Mouse (Mus musculus): Measurements from ENCODE around the gene Ribc2.

Ribc2 gene

DNA sequence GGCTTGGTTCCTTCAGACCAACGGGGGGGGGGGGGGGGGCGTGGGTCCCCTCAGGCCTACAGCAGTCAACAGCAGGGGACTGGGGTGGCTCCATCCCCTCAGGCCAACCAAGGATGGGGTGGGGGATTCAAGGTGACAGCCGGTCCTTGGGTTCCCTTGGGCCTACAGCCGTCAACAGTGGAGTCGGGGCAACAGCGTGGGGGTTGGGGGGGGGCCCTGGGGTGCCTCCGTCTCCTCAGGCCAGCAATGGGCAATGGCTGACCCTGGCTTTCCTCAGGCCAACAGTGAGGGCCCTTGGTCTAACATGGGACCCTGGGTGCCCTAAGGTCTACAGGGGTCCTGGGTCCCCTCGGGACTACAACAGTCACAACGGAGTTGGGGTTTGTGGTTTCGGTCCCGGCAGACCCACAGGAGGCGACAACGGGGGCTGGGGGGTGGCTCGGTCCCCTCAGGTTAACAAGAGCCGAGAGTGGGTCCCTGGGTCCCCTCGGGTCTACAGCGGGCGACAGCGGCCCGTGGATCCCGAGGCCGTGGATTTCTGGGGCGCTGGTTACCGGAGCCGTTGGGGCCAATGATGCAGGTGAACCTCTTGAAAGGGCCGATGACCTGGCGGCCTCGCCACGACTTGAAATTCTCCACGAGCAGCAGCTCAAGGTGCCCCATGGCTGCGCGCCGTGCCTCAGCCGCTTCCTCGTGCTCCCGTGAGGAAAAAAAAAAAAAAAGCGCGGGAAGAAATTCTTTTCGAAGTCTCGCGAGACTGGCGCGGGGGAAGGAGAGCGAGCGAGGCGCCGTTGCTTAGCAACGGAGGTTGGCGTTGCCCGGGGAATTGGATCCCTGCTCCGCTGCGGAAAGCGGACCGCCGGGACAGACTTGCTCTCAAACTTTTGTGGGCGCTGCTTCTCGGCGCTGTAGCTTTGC lies at the start of gene Ribc2, which contains the start of gene Smc1b:
Gene Ribc2, plus strand, starts transcription at position 804 of the 918 bp plus-strand sequence.
Gene Smc1b, minus strand, starts transcription at position 690 of the 918 bp plus-strand sequence.
- peak; percentile 76 for DNase-seq (ENCODE audit: low read depth, low spot score)

DNA sequence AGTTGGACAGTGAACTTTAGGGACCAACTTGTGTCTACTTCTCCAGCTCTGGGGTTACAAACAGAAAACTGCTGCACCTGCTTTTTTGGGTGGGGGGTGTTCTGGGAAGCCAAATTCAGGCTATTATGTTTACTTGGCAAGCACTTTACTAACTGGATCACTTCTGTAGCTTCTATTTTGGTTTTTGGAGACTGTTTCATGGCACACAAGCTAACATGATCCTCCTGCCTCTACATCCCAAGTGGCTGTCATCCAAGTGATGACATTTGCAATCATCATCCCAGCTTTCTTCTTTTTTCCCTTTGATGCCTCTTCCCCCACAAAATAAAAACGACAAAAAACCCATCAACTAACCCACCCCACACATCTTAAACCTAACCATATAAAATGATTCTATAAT lies 46.2 kb upstream of the Ribc2 start:
- no peak for DNase-seq (ENCODE audit: low read depth, low spot score)

DNA sequence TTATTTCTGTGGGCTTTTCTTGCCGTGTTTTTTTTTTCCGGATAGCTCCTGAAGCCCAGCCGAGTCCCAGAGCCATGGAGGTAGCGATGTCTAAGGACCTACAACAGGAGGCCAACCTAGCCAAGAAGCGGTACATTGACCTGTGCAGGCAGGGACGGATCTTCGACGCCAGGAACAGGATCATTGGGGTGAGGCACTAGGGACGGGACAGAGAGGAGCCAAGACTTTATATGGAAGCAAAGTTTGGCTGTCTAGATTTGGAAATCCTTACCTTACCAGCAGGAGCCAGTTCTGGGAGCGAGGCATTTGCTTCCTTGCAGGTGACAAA lies 279 bp downstream of the Ribc2 start:
- DNase-seq (ENCODE audit: low read depth, low spot score) = no peak

DNA sequence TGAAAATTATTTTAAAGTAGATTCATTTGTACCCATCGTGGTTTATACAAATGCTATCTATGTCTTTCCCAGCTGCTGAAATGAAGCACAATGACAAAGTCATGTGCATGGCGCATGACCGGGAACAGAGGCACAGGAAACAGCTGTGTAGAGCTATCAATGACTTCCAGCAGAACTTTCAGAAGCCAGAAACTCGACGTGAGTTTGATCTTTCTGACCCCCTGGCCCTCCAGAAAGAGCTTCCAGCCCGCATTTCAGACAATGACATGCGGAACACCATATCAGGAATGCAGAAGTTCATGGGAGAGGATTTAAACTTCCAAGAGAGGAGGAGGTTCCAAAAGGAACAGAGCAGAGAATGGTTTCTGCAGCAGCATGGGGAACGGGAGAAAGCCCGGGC lies 3.3 kb downstream of the Ribc2 start:
- DNase-seq (ENCODE audit: low read depth, low spot score) = no peak

DNA sequence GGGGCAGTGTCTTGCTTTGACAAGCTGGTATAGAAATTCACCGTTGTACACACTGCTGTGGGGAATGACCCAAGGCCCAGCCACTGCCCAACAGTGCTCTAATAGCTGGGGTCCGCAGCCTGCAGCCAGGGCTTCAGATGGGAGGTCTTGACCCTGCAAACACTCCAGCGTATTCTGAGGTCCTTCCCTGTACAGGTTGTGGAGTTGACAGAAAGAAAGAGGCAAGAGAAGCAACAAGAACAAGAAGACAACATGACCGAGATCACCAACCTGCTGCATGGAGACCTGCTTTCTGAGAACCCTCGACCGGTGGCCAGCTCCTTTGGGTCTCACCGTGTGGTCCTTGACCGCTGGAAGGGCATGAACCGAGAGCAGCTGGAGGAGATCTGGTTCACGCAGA lies 9.4 kb downstream of the Ribc2 start:
- no peak for DNase-seq (ENCODE audit: low read depth, low spot score)

DNA sequence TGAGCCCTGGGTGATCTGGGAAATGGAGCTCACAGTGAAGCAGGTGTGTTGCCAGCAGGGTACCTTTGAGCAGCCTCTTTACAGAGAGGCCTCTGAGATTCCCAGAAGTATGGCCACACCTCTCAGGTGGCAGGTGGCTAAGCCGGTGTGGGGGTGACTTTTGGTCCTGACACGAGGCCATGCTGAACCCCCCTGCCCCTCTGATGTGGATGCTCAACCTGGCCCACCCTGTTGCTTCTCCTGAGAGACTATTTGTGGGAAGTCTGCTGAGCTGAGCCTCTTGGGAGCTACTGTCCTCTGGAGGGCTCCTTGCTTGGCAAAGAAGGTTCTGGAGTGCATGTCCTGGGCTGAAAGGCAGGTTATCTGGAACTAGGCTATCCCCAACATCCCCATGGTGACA lies 10.6 kb downstream of the Ribc2 start:
- no peak for DNase-seq (ENCODE audit: low read depth, low spot score)

DNA sequence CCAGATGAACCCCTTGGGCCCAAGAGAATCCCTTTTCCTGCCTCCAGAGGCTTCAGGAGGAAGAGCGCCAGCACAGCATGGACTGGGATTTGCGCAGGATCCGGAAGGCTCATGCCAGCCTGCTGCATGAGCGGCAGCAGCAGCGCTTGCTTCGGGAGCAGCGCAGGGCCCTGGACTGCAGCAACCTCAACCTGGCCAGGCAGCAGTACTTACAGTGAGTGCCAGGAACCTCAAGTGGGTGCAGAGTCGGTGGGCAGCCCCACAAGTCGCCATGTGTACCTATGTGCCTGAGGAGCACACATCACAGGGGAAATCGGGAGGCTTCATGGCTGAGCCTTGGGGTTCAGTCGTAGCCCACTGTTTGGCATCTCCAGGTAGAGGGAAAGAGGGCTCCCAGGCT lies 11.3 kb downstream of the Ribc2 start:
- DNase-seq (ENCODE audit: low read depth, low spot score) = no peak

DNA sequence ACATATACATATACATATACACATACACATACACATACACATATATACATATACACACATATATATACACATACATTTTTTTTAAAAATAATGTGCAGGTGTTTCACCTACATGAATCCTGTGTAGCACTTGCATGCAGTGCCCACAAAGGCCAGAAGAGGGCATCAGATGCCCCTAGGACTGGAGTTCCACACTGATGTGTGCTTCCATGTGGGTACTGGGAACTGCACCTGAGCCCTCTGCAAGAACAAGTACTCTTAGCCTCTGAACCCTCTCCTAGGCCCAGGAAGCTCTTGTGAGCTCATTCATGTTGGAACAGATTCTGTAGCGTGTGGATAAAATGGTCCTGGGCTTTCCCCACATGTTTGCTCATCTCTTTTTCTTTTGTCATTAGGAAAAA lies 11.9 kb downstream of the Ribc2 start:
- DNase-seq (ENCODE audit: low read depth, low spot score) = no peak

DNA sequence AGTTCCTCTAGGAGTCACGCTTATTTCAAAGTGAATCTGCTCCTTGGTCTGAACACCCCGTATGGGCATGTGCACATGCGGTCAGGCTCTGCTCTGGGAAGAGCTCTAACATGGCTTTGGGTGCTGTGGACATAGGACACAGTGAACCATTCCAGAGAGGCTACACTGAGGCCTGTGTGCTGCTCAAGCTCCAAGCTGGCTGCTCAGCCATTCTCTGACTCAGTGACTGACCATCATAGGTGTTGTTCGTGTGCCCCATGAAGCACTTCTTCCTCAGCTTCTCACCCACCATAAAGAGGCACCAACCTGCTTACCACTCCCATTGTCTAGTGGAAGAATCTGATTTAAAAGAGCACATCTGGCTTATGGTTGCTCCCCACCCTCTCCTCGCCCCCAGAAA lies 12.4 kb downstream of the Ribc2 start:
- DNase-seq (ENCODE audit: low read depth, low spot score) = no peak

DNA sequence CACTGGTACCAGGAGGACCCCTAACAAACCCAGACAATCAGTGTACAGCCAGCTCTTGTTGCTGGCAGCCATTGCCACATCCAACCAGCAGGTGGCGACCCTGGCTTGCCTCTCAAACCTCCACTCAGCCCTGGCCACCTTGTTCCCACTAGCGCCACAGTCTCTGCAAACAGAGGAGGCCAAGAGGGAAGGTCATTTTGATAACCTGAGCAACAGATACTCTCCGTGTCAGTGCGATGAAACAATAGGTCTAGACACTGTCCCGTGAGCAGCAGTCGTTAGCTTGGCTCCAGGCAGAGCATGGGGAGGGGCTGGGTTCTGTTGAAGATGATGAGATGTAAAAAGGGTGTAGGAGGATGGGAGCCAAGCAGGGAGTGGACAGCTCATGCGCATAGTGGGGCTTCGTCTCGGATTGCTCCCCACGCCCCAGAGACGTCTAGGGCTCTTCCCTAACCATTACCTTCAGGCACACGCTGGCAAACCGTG lies 19.6 kb downstream of the Ribc2 start:
- peak; percentile 33 for DNase-seq (ENCODE audit: low read depth, low spot score)

DNA sequence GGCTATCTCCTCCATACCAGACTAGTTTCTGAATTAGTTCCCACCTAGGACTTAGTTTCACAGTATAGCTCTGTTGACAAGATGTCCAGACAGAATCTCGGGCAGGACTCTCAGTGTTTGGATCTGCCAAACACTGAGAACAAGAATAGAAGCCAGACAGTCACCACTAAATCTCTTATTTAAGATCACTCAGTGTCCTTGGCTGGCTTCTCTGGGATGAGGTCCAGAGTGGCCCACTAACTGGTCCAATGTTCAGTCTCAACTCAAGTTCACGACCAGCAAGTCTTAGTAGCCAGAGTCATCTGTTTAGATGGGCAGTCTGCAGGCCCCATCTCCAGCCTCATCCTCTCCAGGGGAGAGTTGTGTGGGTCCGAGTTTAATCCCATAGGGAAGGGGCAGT lies 20.7 kb downstream of the Ribc2 start:
- no peak for DNase-seq (ENCODE audit: low read depth, low spot score)

DNA sequence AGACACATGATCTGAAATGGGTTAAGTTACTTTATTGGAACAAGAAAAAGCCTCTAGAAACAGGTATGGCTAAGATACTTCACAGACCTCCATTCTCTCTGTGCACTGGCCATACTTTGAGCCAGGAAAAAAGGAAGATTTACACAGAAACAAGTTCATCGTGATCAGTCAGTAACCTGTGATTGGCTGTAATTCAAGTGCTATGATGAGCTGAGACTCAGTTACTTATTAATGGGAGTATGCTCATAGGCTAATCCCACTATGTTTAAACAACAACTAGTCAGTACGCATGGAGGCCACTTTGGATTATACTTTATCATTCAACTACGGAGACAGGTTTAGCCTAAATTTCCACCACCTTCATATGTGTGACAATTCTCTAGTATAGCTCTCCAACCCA lies 22.2 kb downstream of the Ribc2 start:
- no peak for DNase-seq (ENCODE audit: low read depth, low spot score)

DNA sequence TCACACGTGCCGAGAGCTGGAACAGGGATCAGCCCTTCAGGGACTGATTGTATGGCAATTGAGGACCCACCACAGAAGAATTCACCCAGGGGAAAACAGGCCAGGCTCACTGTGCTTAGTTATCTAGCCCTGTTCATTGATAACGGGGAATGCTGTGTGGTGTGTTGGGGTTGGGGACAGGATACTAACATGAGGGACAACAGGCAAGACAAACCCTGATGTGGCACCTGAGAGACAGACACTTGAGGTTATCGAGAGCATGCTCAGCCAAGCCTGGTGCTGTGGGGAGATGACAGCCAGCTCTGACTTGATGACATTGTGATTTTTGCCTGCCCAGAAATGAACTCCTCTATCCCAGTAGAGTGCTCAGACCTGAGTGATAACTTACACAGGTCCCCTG lies 24.3 kb downstream of the Ribc2 start:
- no peak for DNase-seq (ENCODE audit: low read depth, low spot score)

DNA sequence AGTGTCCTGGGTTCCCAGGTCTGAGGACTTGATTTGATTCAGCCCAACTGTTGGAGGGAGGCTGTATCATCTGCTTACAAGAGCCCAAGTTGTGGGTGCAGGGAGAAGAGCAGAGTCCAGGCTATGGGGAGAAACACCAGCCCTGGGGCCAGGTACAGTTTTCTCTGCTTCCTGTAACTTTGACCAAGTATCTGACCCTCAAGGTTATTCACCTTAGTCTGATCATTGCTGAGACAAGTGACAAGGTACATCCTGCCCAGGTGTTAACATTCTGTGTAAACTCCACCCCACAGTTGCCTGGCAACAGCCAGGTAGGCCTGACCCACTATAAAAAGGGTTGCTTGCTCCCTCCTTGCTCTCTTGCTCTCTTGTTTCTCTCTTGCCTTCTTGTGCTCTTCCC lies 29.5 kb downstream of the Ribc2 start:
- no peak for DNase-seq (ENCODE audit: low read depth, low spot score)

DNA sequence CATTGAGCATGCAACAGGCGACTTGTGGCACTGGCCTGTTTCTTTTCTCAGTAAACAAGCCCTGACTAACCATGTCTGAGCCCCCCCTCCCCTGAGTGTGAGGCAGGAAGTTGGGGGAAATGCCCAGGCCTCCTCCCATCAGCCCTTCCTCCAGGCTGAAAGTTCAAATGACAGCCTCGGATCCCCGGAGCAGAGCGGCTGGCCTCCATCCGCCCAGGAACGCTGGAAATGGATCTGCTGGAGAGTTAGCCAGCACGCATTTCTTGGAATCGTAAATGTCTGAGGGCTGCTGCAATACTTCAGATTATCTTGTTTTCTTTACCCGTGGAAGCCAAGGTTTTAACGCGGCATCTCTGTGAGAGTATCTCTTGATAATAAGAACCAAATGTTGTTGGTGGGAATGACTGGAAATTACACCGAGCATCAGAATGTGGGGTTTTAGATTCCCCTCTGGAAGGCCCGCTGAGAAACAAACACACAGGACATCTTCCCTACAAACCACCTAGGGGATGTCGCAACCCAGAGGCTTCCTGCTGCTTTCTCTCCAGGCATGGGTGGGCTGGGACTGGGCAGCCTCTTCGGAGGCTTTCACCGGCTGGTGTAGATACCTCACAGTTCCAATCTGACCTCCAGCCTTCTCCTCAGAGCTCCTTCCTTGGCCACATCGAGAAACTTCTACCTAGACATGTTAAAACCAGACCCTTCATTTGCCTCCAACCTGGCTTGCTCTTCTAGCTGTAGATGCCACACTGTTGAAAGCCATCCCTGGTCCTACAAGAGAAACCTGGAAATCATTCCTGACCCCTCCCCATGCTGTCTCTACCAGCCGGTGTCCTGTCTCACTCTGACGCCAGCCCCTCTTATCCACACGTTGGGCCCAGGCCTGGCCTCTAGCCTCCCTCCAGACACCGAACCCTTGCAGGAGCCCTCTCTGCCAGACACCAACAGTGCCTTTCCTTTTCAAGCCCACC lies 31.1 kb downstream of the Ribc2 start:
- DNase-seq (ENCODE audit: low read depth, low spot score) = no peak

DNA sequence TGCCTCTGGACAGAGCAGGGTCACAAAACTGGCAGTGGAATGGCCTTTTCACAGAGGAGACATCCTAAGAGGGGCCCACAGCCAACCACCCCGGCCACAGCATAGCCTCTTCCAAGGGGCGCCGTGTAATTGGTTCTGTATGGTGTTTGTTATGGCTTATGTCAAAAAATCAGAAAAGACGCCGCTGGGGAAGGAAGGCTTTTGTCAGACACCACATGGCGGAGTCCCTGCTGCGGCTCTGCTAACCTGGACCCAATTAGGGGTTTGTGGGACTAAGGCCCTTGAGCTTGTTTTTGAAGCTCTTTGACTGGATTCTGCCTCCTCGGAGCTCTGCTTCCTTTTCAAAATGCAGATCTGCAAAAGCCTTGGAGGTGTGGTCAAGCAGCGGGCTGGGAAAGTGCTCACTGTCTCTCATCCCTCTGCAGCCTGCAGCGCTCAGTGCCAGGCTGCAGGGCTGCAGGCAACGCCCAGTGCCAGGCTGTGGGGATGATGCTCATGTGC lies 34.6 kb downstream of the Ribc2 start:
- no peak for DNase-seq (ENCODE audit: low read depth, low spot score)

DNA sequence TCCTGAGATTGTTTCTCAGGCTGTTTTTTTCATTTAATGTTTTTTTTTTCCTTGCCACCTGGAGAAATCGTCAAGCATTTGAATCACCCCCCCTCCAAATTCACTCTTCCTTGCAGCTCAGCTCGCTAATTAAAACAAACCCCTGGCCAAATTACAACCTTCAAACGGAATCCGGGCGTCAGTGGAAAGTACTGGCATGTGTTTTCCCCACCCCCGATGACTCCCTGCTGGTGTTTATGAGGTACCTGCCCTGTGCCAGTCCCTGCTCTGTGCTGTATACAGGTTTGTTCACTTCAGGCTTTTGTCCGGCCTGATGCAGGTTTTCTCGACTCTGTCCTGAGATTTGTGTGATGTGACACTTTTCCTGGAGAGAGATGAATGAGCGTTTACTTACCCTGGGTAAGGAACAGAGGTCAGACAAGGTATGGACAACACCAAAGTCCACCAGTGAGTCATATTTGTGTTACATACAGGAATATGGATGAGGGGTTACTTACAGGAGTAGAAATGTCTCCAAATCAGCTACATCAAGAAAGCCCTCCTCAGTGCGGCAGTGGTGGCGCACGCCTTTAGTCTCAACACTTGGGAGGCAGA lies 35.3 kb downstream of the Ribc2 start:
- no peak for DNase-seq (ENCODE audit: low read depth, low spot score)

DNA sequence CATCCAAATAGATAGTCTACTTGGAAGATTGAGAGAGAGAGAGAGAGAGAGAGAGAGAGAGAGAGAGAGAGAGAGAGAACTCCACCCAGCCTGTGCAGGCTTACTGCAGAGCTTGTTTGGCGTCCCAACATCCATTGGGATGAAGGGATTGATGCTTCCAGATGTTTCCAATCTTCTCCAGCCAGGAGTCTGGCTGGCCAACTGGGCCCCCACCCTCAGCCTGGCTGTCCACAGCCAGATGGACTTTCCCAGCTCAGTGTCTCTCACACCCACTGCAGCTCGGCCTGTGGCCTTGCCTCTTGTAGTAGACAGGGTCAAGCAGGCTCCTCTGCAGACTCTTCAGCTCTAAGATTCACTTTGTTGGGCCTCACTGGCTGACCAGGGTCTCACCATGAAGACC lies 40.2 kb downstream of the Ribc2 start:
- no peak for DNase-seq (ENCODE audit: low read depth, low spot score)

DNA sequence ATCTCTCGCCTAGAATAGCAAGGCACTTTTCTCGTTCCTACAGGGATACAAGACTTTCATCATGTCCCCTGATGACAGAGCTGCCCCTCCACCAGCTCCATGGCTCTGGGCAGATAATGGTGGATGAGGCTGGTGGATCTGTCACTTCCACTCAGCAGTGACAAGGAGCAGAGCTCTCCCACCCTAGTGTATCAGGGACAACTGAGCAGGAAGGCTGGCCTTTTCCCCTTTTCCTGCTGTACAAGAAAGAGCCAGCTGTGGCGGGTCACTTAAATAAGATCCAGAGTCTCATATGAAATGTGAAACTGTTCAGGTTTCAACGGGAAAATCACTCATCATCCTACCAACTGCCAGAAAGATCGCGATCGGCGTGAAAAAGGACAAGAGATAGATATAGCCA lies 41.5 kb downstream of the Ribc2 start:
- DNase-seq (ENCODE audit: low read depth, low spot score) = no peak

DNA sequence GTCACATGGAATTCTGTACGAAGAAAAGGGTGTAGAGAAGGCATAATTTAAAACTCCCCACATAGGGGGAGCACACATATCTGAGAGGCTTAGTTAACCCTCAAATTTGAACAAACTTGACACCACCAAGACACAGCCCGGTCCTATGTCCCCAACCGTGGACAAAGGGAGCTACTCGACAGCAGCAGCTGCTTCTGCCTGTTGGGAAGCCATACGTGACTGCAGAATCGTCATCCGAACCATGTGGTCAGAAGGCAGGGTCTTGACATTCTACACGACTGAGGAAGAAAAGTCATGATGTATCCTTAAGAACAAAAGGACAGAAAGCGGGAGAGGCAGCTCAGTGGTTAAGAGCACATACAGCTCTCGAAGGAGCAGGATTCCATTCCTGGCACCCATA lies 42.2 kb downstream of the Ribc2 start:
- DNase-seq (ENCODE audit: low read depth, low spot score) = no peak

DNA sequence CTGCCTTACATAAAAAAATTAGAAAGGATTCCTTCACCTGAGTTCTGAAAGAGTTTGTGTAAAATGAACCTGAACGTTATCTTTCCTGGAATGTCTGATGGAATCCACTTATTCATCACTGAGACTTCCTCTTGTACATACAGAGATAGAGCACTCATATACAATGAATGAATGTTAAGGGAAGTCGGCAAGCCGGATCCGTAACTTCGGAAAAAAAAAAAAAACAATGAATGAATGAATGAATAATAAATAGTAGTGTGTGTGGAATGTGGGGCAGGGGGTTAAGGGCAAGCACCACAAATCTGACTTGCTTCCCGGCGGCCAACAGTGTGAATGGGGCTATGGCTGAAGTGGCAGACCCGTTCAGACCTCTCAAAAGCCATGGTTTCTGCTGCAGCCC lies 45.7 kb downstream of the Ribc2 start:
- DNase-seq (ENCODE audit: low read depth, low spot score) = peak; percentile 95

DNA sequence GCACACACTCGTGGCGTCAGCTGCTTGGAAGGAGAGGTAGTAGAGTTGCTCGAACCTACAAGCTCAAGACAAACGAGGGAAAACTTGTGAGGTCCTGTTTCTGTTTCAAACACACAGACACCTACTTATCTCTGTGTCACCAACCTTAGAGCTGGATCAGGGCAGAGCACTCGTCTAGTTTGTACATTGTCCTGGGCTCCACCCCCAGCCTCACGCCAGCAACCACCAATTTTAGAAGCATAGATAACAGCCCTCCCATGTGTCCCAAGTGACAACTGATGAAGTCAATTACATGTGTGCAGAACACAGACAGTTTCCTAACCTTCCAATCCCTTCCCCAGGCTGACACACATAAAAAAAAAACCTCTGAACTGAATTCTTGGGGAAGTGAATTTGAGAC lies 46.3 kb downstream of the Ribc2 start:
- DNase-seq (ENCODE audit: low read depth, low spot score) = no peak
